Mouse (Mus musculus) embryonic stem cell, embryonic (primary cell): ENCODE data around the gene Bace2.

Source experiments
- CTCF ChIA-PET, 4 experiments: fragments of 300-600 bp in 2 of 4; fragments of 350-600 bp in 2 of 4; sonication (Branson Sonifier 250); formaldehyde crosslinking; loops; one replicate each; lab custom pipeline; 2022; ENCODE audit warnings: inconsistent platforms in 2 of 4; lab: Charles Lee
- POLR2A ChIA-PET, 4 experiments: fragments of 300-600 bp in 2 of 4; fragments of 350-600 bp in 2 of 4; sonication (Branson Sonifier 250); formaldehyde crosslinking; loops; one replicate each; lab custom pipeline; 2022; ENCODE audit warnings: antibody characterized with exemption in 4 of 4, inconsistent platforms in 1 of 4; lab: Charles Lee

The Bace2 gene

GRCm38 (mm10) chr16:97356499-97357187 lies at the start of gene Bace2:
Bace2 (plus strand) TSS chr16:97356742.
- POLR2A ChIA-PET: no interaction called here
- CTCF ChIA-PET: interaction anchor here (0.6 to 2.0 kb wide), 13 partner anchors 15 to 238 kb away, joined by 3 to 9 read pairs (median 4); no protein-coding TSS in a partner anchor

- POLR2A ChIA-PET: no interaction called here
- CTCF ChIA-PET: no interaction called here
These were observed 48.9 kb upstream of the Bace2 start for GRCm38 (mm10) chr16:97307594-97307993.

- ChIA-PET CTCF (interaction anchor here in 1 of 4 experiments (0.6 kb wide), 1 partner anchor 283 kb away, joined by 3 read pairs; no protein-coding TSS in a partner anchor), POLR2A (interaction anchor here in 1 of 4 experiments (0.8 kb wide), 1 partner anchor 16 kb away, joined by 3 read pairs; no protein-coding TSS in a partner anchor)
These were observed 46.6 kb upstream of the Bace2 start for GRCm38 (mm10) chr16:97309796-97310569.

- POLR2A ChIA-PET: no interaction called here
- CTCF ChIA-PET: interaction anchor here in 2 of 4 experiments (0.5 to 3.8 kb wide), 3 partner anchors 18 to 440 kb away, joined by 4 to 31 read pairs (median 5); no protein-coding TSS in a partner anchor
These were observed 46.0 kb upstream of the Bace2 start for GRCm38 (mm10) chr16:97310570-97310846.

GRCm38 (mm10) chr16:97312960-97313686 lies 43.4 kb upstream of the Bace2 start:
- POLR2A ChIA-PET: interaction anchor here (0.6 to 2.4 kb wide), 5 partner anchors 9 to 203 kb away, joined by 3 to 11 read pairs (median 3); no protein-coding TSS in a partner anchor

GRCm38 (mm10) chr16:97321576-97321975 lies 35.0 kb upstream of the Bace2 start:
- ChIA-PET CTCF (interaction anchor here (1.5 to 2.6 kb wide), 4 partner anchors 8 to 122 kb away, joined by 3 to 35 read pairs (median 10); no protein-coding TSS in a partner anchor), POLR2A (interaction anchor here in 2 of 4 experiments (0.5 to 1.3 kb wide), 2 partner anchors 192 to 641 kb away, joined by 3 read pairs; partner anchors contain the start of genes C2cd2 (in 1 of the 2) and Zbtb21 (in 1 of the 2))

More at GRCm38 (mm10) chr16:97312960-97313686, 43.4 kb upstream of the Bace2 start:
- CTCF ChIA-PET: interaction anchor here (0.5 to 3.8 kb wide), 130 partner anchors 9 to 1678 kb away, joined by 3 to 35 read pairs (median 4); partner anchors contain the start of genes Bace2 (in 2 of the 4), B230307C23Rik (in 1 of the 4), C2cd2 (in 1 of the 4) and Tmprss2 (in 1 of the 4)

GRCm38 (mm10) chr16:97322604-97323003 lies 33.9 kb upstream of the Bace2 start:
- ChIA-PET POLR2A (interaction anchor here in 2 of 4 experiments (0.8 to 1.3 kb wide), 4 partner anchors 9 to 640 kb away, joined by 3 to 11 read pairs (median 4); partner anchors contain the start of genes C2cd2 (in 1 of the 2) and Zbtb21 (in 1 of the 2)), CTCF (interaction anchor here (0.6 to 2.6 kb wide), 7 partner anchors 9 to 145 kb away, joined by 3 to 35 read pairs (median 6); no protein-coding TSS in a partner anchor)

- CTCF ChIA-PET: interaction anchor here (0.7 to 4.1 kb wide), 6 partner anchors 13 to 884 kb away, joined by 3 to 23 read pairs (median 11); no protein-coding TSS in a partner anchor
These were observed 30.6 kb upstream of the Bace2 start for GRCm38 (mm10) chr16:97325975-97326374.

GRCm38 (mm10) chr16:97328602-97329001 lies 27.9 kb upstream of the Bace2 start:
- POLR2A ChIA-PET: no interaction called here
- CTCF ChIA-PET: interaction anchor here in 1 of 4 experiments (0.6 kb wide), 2 partner anchors 509 to 1146 kb away, joined by 4 to 12 read pairs; no protein-coding TSS in a partner anchor

More at GRCm38 (mm10) chr16:97325975-97326374, 30.6 kb upstream of the Bace2 start:
- POLR2A ChIA-PET: interaction anchor here in 1 of 4 experiments (1.6 kb wide), 1 partner anchor 16 kb away, joined by 3 read pairs; no protein-coding TSS in a partner anchor

- POLR2A ChIA-PET: no interaction called here
- CTCF ChIA-PET: no interaction called here
These were observed 3.5 kb upstream of the Bace2 start for GRCm38 (mm10) chr16:97353013-97353412.

- CTCF ChIA-PET: interaction anchor here in 2 of 4 experiments (0.6 to 1.6 kb wide), 2 partner anchors 161 to 196 kb away, joined by 3 to 6 read pairs; no protein-coding TSS in a partner anchor
- POLR2A ChIA-PET: interaction anchor here in 1 of 4 experiments (1.4 kb wide), 1 partner anchor 10 kb away, joined by 3 read pairs; no protein-coding TSS in a partner anchor
These were observed 1.9 kb upstream of the Bace2 start for GRCm38 (mm10) chr16:97354632-97355031.

GRCm38 (mm10) chr16:97357188-97357821 lies 763 bp downstream of the Bace2 start:
- ChIA-PET CTCF (interaction anchor here in 3 of 4 experiments (0.6 to 2.0 kb wide), 6 partner anchors 14 to 237 kb away, joined by 3 to 9 read pairs (median 6); no protein-coding TSS in a partner anchor), POLR2A (no interaction called here)

GRCm38 (mm10) chr16:97362231-97362888 lies 5.8 kb downstream of the Bace2 start:
- CTCF ChIA-PET: no interaction called here
- POLR2A ChIA-PET: interaction anchor here in 1 of 4 experiments (1.1 kb wide), 1 partner anchor 25 kb away, joined by 3 read pairs; no protein-coding TSS in a partner anchor

GRCm38 (mm10) chr16:97366141-97366540 lies 9.6 kb downstream of the Bace2 start:
- POLR2A ChIA-PET: no interaction called here
- CTCF ChIA-PET: no interaction called here

- POLR2A ChIA-PET: no interaction called here
- CTCF ChIA-PET: no interaction called here
These were observed 13.7 kb downstream of the Bace2 start for GRCm38 (mm10) chr16:97370258-97370657.

GRCm38 (mm10) chr16:97387955-97388354 lies 31.4 kb downstream of the Bace2 start:
- POLR2A ChIA-PET: interaction anchor here in 1 of 4 experiments (1.2 kb wide), 1 partner anchor 25 kb away, joined by 3 read pairs; no protein-coding TSS in a partner anchor
- CTCF ChIA-PET: interaction anchor here in 2 of 4 experiments (0.6 to 1.0 kb wide), 2 partner anchors 75 to 549 kb away, joined by 3 read pairs; no protein-coding TSS in a partner anchor

GRCm38 (mm10) chr16:97391289-97391688 lies 34.7 kb downstream of the Bace2 start:
- POLR2A ChIA-PET: no interaction called here

More at GRCm38 (mm10) chr16:97391289-97391688, 34.7 kb downstream of the Bace2 start:
- CTCF ChIA-PET: interaction anchor here in 1 of 4 experiments (0.7 kb wide), 1 partner anchor 79 kb away, joined by 4 read pairs; no protein-coding TSS in a partner anchor
